Mouse (Mus musculus): Measurements from ENCODE around the gene Teddm1a.

Gene Teddm1a

DNA sequence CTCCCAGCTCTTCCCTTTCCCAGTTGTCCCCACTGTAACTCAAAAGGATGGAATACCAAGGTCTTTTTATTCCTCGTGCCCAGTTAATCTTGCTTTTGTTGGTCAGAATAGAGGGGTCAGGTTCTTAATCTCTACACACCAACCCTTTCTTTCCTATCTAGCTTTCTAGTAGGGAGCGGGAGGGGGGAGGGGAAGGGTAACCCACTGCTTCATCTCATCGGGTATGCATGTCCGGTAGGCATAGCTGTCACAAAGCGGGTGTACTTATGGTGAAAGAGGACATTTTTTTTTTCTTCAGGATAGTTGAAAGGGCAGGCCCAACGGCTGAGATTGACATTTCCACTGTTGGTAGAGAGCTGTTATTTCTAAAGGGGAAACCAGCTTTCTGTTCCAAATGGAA lies 16.7 kb downstream of the Teddm1a start:
- no peak for DNase-seq

GRCm38 (mm10) chr1:153908741-153909140 lies 17.2 kb downstream of the Teddm1a start:
- no peak for DNase-seq

DNA sequence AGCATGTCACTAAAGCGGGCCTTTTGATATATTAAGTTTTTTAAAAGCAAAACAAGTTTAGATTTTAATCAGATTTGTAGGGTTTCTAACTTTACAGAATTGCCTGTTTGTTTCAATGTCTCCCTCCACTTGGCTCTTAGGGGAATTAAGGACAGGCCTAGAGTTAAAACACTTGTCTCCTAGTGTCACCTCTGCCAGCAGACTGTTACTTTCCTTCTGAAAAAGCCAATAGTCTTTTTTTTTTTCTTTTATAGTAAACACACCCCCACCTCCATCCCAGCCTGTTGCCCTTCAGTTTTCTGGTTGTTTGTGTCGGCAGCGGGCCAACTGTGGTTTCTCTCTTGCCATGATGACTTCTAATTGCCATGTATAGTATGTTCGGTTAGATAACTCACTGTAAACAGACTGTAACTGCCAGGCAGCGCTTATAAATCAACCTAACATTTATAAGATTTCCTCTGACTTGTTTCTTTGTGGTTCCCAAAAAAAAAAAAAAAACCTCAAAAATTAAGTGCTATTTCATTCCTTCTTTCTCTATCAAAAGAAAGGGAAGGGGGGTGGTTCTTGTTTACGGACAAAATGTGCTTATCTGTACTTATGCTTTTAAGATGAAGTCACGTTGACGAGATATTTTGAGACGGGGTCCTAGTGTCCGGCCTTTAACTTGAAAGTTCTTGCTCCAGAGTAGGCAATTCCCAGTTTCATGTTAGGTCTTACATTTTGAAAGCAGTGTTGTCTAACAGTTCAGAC lies 17.8 kb downstream of the Teddm1a start:
- DNase-seq = no peak

- no peak for DNase-seq
Observed at GRCm38 (mm10) chr1:153909963-153910291, 18.4 kb downstream of the Teddm1a start.

DNA sequence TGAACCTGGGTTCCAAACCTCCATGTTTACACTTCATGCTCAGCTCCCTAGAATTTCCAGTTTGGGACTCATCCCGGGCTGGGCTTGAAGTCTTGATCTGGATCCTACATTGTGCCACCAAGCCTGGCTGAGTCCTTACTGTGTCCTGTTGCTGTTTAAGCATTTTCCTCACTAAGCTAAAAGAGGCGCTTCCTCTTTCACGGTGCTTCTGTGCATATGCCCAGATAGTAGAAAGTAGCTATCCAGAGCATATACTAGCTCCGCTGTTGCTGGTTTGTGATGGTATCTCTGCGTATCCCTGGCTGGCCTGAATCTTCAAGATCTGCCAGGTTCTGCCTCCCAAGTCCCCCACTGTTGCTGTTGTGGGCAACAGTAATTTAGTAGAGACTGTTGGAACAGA lies 18.9 kb downstream of the Teddm1a start:
- DNase-seq = no peak

- DNase-seq = no peak
Observed at GRCm38 (mm10) chr1:153911276-153911795, 19.8 kb downstream of the Teddm1a start.

DNA sequence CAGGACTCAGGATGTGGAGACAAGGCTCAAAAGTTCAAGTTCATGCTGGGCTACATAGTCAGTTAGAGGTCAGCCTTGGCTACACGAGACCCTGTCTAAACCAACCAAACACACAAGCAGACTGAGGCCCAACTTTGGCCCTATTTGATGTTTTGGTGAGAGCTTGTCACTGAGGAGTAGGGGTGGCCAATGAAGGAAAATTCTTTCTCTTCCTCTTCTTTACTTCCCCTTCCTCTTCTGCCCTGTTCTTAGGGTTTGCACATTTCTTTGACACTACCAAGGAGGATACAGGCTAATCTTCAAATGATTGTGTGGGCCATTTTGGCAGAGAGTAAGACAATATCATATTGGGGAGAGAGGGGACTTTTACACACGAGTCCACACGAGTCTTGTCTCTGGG lies 22.3 kb downstream of the Teddm1a start:
- no peak for DNase-seq

DNA sequence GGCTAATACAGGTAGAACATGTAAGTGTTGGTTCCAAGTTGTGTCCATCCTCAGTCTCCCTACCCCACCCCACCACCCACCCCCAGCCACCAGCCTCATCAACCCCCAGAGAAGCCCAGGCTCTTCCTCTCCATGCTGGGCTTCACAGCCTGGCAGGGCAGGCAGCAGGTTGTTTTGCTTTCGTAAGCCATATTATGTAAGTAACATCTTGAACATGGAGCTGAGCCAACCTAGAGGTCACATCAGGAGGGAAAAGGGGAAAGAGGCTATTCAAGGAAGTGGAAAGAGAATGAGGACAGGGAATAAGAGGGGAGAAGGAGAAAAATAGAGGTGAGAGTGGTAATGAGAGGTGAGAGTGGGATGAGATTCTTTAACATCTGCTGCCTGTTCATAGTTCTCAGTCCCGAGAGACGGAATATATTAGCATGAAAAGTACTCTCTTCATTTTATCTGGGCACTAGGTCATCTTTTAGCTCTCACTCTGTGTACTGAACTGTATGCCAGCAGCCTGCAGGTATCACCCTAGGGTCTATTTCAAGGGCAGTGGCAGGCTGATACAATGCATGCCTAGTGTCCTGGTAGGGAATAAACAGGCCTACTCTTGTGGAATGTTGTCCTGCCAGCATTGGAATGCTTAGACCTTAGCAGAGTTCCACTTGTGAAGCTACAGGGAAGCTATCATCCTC lies 27.1 kb downstream of the Teddm1a start:
- DNase-seq = no peak

GRCm38 (mm10) chr1:153921642-153922041 lies 30.1 kb downstream of the Teddm1a start:
- no peak for DNase-seq

- no peak for DNase-seq
Observed at GRCm38 (mm10) chr1:153922571-153923021, 31.1 kb downstream of the Teddm1a start.

GRCm38 (mm10) chr1:153924395-153925385 lies 33.1 kb downstream of the Teddm1a start:
- no peak for DNase-seq

DNA sequence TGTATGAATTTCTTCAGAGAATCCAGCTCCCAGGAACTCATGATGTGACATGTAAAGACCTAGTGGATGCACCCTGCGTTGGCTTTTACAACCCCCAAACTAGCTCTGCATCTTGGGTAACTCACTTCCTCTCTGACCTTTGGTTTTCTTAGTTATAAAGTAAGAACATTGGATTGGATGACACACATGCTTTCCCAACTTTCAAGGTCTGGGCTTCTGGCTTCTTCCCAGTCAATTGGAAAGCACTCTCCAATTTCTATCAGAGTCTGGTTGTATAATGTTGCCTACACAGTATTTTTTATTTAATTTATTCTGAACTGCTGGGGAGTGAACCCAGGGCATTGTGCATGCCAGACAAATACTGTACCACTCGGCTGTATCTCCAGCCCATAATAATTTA lies 38.9 kb downstream of the Teddm1a start:
- DNase-seq = no peak

DNA sequence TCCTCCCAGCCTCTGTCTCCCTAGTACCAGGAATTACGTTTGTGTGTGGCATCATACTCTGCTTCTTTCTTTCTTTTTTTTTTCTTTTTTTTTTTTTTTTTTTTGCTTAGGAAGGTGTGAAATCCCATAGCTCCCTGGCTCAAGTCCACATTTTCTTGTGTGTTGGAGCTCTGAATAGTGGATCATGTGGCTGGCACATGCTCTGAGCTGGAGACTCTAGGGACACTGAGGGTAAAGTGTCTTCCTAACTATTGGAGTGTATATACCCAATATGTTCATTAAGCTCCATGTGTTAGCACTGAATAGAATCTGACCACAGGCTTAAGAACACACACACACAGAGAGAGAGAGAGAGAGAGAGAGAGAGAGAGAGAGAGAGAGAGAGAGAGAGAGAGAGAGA lies 42.2 kb downstream of the Teddm1a start:
- no peak for DNase-seq

DNA sequence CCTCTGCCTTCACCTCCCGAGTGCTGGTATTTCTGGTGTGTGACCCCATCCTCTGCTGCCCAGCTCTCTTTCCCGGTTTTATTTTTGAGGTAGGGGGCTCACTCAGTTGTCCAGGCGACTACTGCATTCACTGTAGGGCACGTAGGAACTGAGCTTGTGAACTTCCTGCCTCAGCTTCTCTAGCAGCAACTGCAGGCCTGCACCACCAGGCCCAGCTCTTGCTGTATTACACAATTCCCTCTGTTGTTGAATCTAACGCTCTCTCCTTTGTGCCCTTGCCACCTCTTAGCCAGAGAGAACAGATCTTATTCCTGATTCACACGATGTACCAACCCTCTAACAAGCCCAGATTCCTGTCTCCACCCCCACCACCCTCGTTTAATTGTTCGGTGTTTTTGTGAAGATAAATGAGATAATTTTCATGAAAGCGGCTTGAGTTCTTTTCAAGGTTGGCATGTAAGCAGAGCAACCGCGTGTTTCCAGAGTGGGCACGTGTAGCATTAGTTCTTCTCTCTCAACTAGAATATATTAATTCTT lies 44.4 kb downstream of the Teddm1a start:
- no peak for DNase-seq

DNA sequence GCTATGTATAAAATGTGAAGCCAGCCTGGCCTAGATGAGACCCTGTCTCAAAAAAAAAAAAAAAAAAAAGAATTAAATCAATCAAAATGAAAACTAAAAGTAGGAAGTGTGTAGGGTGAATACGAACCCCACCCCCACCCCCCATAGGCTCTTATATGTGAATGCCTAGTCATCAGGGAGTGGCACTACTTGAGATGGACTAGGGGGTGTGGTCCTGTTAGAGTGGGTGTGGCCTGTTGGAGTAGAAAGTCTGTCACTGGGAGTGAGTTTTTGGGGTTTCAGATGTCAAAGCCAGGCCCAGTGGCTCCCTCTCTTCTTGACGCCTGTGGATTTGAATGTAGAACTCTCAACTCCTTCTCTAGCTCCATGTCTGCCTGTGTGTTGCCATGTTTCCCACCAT lies 45.5 kb downstream of the Teddm1a start:
- no peak for DNase-seq

GRCm38 (mm10) chr1:153940986-153941385 lies 49.4 kb downstream of the Teddm1a start:
- DNase-seq = no peak
